Mouse (Mus musculus): ENCODE measurements around the gene Pdk2.

The Pdk2 gene

DNA sequence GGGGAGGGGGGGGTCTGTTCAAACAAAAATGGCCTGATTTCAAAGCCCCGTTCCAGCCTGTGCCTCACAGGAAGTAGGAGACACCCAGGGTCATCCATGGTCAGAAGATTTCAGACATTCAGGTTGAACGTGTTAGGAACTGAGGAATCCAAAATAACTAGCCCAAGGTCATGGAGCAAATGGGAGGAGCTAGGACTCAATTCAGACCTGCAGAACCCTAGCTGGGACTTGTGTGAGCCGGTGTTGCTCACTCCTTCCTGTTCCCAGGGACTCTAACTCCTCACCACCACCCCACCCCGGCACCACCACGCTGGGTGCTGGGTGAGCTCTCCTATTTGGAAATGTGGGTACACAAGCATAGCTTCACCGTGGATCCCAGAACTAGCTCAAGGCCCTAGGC lies 53.8 kb downstream of the Pdk2 start:
- DNase-seq (ENCODE audit: low spot score in 2 of 2) = no peak

DNA sequence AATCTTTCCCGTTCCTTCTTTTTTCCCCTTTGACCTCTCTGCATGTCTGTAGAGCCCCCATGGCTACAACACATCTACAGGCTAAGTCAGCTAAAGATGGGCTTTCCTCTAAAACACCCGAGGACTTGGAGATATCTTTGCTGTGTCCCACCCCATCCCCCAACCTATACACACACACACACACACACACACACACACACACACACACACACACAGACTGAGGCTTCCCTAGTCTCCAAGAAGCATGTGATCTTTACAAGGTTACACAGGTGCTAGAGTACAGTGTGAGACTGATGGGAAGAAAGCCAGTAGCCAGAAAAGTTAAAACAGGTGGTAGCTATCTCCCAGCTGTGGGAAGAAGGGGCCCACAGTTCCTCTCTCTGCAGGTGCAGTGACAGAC lies 54.7 kb downstream of the Pdk2 start:
- no peak for DNase-seq (ENCODE audit: low spot score in 2 of 2)

GRCm38 (mm10) chr11:94985822-94986221 lies 55.3 kb downstream of the Pdk2 start:
- DNase-seq (ENCODE audit: low spot score in 2 of 2) = no peak

GRCm38 (mm10) chr11:94985140-94985539 lies 56.0 kb downstream of the Pdk2 start:
- no peak for DNase-seq (ENCODE audit: low spot score in 2 of 2)

- DNase-seq (ENCODE audit: low spot score in 2 of 2) = no peak
These were observed 61.5 kb downstream of the Pdk2 start for GRCm38 (mm10) chr11:94979462-94980179.

- peak; percentile 91 to 93 for DNase-seq (ENCODE audit: low spot score in 2 of 2)
These were observed 62.2 kb downstream of the Pdk2 start for GRCm38 (mm10) chr11:94978947-94979346.

- DNase-seq (ENCODE audit: low spot score in 2 of 2) = no peak
These were observed 62.8 kb downstream of the Pdk2 start for GRCm38 (mm10) chr11:94978178-94978915.

Data from natural killer cell, adult 2 months (primary cell).